In the genomic region with DNA sequence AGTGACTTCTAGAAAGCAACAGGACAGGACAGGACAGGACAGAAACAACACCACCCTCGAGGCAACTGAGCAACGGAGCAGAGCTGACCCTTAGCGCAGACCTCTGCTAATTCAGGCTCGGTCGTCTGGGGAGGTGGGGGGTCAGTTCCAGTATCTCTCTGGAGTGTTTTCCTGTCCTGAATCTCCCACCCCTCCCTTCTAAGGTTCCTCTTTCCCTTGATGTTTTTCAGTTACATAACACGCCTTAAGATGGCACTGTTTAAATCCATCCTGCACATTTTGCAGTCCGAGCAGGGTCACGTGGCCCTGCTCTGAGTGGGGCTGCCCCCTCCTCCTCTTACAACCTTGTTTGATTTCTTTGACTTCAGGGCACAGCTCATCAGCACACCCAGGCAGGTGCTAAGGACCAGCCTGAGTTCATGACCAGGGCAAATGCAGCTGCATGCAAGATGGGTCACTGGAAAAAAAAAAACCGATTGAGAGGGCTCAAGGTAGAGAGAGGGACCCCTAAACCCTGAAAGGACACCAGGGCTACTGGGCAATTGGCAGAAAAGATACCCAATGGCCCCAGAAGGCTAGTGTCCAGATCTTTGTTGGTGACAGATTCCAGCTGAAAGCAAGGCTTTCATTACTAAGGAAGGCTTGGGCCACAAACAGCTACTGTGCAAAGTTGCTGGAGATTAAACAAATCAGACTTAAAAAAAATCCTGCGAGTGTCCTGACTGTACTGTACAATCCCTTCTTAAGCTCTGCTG, we compare ENCODE assay signal across 8 mouse cellular contexts. TPM values are rescaled to one million over a fixed set of nuclear protein-coding genes. Genes with fewer than 3 reads are reported as not detected.
DNase-seq lines count a peak whose midpoint lies in the region; ATAC-seq and TF ChIP-seq lines count a peak whose summit lies in the region.

No protein-coding gene starts in this region.

- no peak for DNase-seq in lung, adult 2 months
- no peak for DNase-seq in lung, postnatal 36 days
- DNase-seq in cerebellum, postnatal 36 days: peak; percentile 65 to 66
- no peak for DNase-seq in frontal cortex, postnatal 25 days (ENCODE audit: low spot score in 2 of 2)
- DNase-seq in gastrocnemius, postnatal 14 days: no peak
- no peak for DNase-seq in thymus, postnatal 4 days

- no peak for TF ChIP-seq CTCF in lung, adult 2 months (IDR thresholded peaks at IDR 0.05; ENCODE audit: insufficient read depth, low read length)

- H3K36me3 ChIP-seq in hindbrain, embryonic 13.5 days: peaks cover 10% of the 10 kb centered on the region
- peaks cover 7% of the 10 kb centered on the region; the same call in 1 of the 2 replicates for H3K36me3 ChIP-seq in neural tube, embryonic 15.5 days

- no peak for TF ChIP-seq POLR2A in lung, adult 2 months (IDR thresholded peaks at IDR 0.05; ENCODE audit: borderline replicate concordance, extremely low read depth, low read depth, low read length)

- no peaks in the 10 kb centered on the region for H3K9me3 ChIP-seq in hindbrain, embryonic 13.5 days
- no peaks in the 10 kb centered on the region for H3K9me3 ChIP-seq in neural tube, embryonic 15.5 days (replicated peaks)

- peaks cover 86% of the 10 kb centered on the region for H3K27me3 ChIP-seq in hindbrain, embryonic 13.5 days
- peaks cover 16% of the 10 kb centered on the region for H3K27me3 ChIP-seq in neural tube, embryonic 15.5 days (replicated peaks)

- peaks cover 9% of the 10 kb centered on the region for H3K4me1 ChIP-seq in lung, adult 2 months (ENCODE audit: control insufficient read depth, insufficient read depth, low read length)
- H3K4me1 ChIP-seq in hindbrain, embryonic 13.5 days (replicated peaks): peaks cover 91% of the 10 kb centered on the region
- peaks cover 85% of the 10 kb centered on the region for H3K4me1 ChIP-seq in neural tube, embryonic 15.5 days

- peak overlapping the region; percentile 98 for H3K4me2 ChIP-seq in hindbrain, embryonic 13.5 days
- H3K4me2 ChIP-seq in neural tube, embryonic 15.5 days: peak overlapping the region; percentile 98

- no peak for ATAC-seq in hindbrain, embryonic 13.5 days (ENCODE audit: low FRiP score)
- ATAC-seq in neural tube, embryonic 15.5 days (ENCODE audit: low FRiP score): no peak

- peak overlapping the region; percentile 30; the same call in 1 of the 2 replicates for H3K27ac ChIP-seq in hindbrain, embryonic 13.5 days
- no peak overlapping the region for H3K27ac ChIP-seq in neural tube, embryonic 15.5 days (replicated peaks)

- WGBS in lung, adult 2 months: 14% methylated on average over 10 of the region's 10 CpGs
- 6% methylated on average over 10 of the region's 10 CpGs for WGBS in hindbrain, embryonic 13.5 days
- WGBS in neural tube, embryonic 15.5 days: 6% methylated on average over 10 of the region's 10 CpGs

- intact Hi-C loops in gastrocnemius, postnatal 14 days (cut with DNase I; ENCODE audit: low total_unique reads): no loop called here

- H3K9ac ChIP-seq in hindbrain, embryonic 13.5 days: peak overlapping the region; percentile 92
- peak overlapping the region; percentile 85 for H3K9ac ChIP-seq in neural tube, embryonic 15.5 days (replicated peaks)

- peak overlapping the region; percentile 15 for H3K4me3 ChIP-seq in lung, adult 2 months (replicated peaks; ENCODE audit: extremely low read depth, low read depth, low read length)
- peak overlapping the region; percentile 75 for H3K4me3 ChIP-seq in hindbrain, embryonic 13.5 days
- H3K4me3 ChIP-seq in neural tube, embryonic 15.5 days (replicated peaks): peak overlapping the region; percentile 75

RNA-seq across cellular contexts. Expression of gene Nptx1, which starts 1.6 kb away (rescaled TPM):
- 8.7 and 11.8 TPM in 2 replicates for polyA plus RNA-seq in lung, adult 2 months (2012; rRNA removed)
- 12.6 and 15.2 TPM in 2 replicates for polyA plus RNA-seq in hindbrain, embryonic 13.5 days (2015; fragmentation: Nextera tagmentation; extraction: Ambion mirVana)
- 26.0 and 28.3 TPM in 2 replicates for polyA plus RNA-seq in neural tube, embryonic 15.5 days (2015; fragmentation: Nextera tagmentation; extraction: Ambion mirVana)
- total RNA-seq in gastrocnemius, postnatal 14 days (2021): under 1 TPM; 0.35 to 0.40 TPM

RNA-seq across cellular contexts. Expression of gene Endov, which starts 54.8 kb away (rescaled TPM):
- polyA plus RNA-seq in lung, adult 2 months (2012; rRNA removed): 16.0 and 21.9 TPM in 2 replicates
- 15.5 and 20.9 TPM in 2 replicates for polyA plus RNA-seq in hindbrain, embryonic 13.5 days (2015; fragmentation: Nextera tagmentation; extraction: Ambion mirVana)
- polyA plus RNA-seq in neural tube, embryonic 15.5 days (2015; fragmentation: Nextera tagmentation; extraction: Ambion mirVana): 15.1 and 15.8 TPM in 2 replicates
- 1 to 10 TPM; 7.3 to 8.7 TPM for total RNA-seq in gastrocnemius, postnatal 14 days (2021)

RNA-seq across cellular contexts. Expression of gene Rptor, which starts 56.8 kb away (rescaled TPM):
- 24.1 and 26.2 TPM in 2 replicates for polyA plus RNA-seq in lung, adult 2 months (2012; rRNA removed)
- polyA plus RNA-seq in hindbrain, embryonic 13.5 days (2015; fragmentation: Nextera tagmentation; extraction: Ambion mirVana): 10.2 and 10.6 TPM in 2 replicates
- 10.4 and 11.7 TPM in 2 replicates for polyA plus RNA-seq in neural tube, embryonic 15.5 days (2015; fragmentation: Nextera tagmentation; extraction: Ambion mirVana)
- 10 to 100 TPM; 25.7 to 26.9 TPM for total RNA-seq in gastrocnemius, postnatal 14 days (2021)

Comparison
In these comparisons a context has a peak if more than half of its experiments do, and no peak if none do; other contexts are left out.
1. DNase-seq: peak in cerebellum, postnatal 36 days (2 of 2); none in lung, adult 2 months (single experiment), lung, postnatal 36 days (single experiment), frontal cortex, postnatal 25 days (0 of 2), gastrocnemius, postnatal 14 days (single experiment) and thymus, postnatal 4 days (single experiment).
2. H3K4me3 ChIP-seq: peak in every context shown above with its lines; median percentile 75 in hindbrain, embryonic 13.5 days; 75 in neural tube, embryonic 15.5 days; 15 in lung, adult 2 months.